ENCODE assay signal across 17 mouse cellular contexts in the genomic region with DNA sequence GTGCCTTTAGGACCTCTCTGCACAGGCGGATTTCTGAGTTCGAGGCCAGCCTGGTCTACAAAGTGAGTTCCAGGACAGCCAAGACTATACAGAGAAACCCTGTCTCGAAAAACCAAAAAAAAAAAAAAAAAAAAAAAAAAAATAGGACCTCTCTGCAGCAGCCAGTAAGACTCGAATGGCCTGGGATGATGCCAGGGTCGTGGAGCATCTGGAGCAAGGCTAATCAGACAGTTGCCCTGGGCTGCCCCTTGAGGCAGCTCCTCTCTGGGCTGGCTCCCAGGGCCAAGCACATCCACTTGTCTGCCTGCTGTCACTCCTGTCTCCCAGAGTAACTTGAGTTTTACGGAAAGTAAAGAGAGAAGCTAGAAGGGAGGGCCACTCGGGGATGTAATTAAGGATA. TPM values are rescaled to one million over a fixed set of nuclear protein-coding genes. Genes with fewer than 3 reads are reported as not detected.
A peak's percentile ranks its signal among the peaks of the same experiment; 100 is the strongest.
DNase-seq lines count a peak whose midpoint lies in the region; ATAC-seq and TF ChIP-seq lines count a peak whose summit lies in the region.
"Had no signal": no experiment of that assay in that cellular context is flagged by ENCODE, and none has a peak within 500 bp of the region (broad histone marks: within the 10 kb centered on the region; RNA-seq: fewer than 3 reads in every experiment).

No protein-coding gene starts in this region.

- peaks cover 9% of the 10 kb centered on the region for H3K79me2 ChIP-seq in MEL (ENCODE audit: control insufficient read depth, insufficient read depth, low read length, poor library complexity)

- no peaks in the 10 kb centered on the region for H3K9me3 ChIP-seq in liver, embryonic 11.5 days (ENCODE audit: control insufficient read depth, low read length)
- H3K9me3 ChIP-seq in MEL (replicated peaks; ENCODE audit: insufficient read depth, low read length): no peaks in the 10 kb centered on the region
- H3K9me3 ChIP-seq in liver, embryonic 12.5 days (replicated peaks): no peaks in the 10 kb centered on the region
- no peaks in the 10 kb centered on the region for H3K9me3 ChIP-seq in forebrain, embryonic 15.5 days
- H3K9me3 ChIP-seq: G1E; midbrain, embryonic 10.5 days had no signal

- H3K4me1 ChIP-seq in liver, embryonic 11.5 days (replicated peaks; ENCODE audit: control insufficient read depth, insufficient read depth, low read length): peaks cover 42% of the 10 kb centered on the region
- H3K4me1 ChIP-seq in MEL (ENCODE audit: control insufficient read depth in 1 of 2, insufficient read depth in 2 of 2, low read length in 2 of 2): peaks cover 23 to 42% of the 10 kb centered on the region in 2 experiments
- H3K4me1 ChIP-seq in liver, embryonic 12.5 days: peaks cover 70% of the 10 kb centered on the region
- H3K4me1 ChIP-seq in forebrain, embryonic 15.5 days: no peaks in the 10 kb centered on the region
- H3K4me1 ChIP-seq: midbrain, embryonic 10.5 days had no signal

- no peak overlapping the region for H3K4me2 ChIP-seq in liver, embryonic 11.5 days
- H3K4me2 ChIP-seq in liver, embryonic 12.5 days: no peak overlapping the region
- H3K4me2 ChIP-seq in forebrain, embryonic 15.5 days (replicated peaks): no peak overlapping the region
- H3K4me2 ChIP-seq: lung, embryonic 14.5 days had no signal

- WGBS in liver, embryonic 11.5 days: 78% methylated on average over 7 of the region's 7 CpGs
- 67% methylated on average over 7 of the region's 7 CpGs for WGBS in liver, embryonic 12.5 days (ENCODE audit: insufficient replicate concordance)
- WGBS in forebrain, embryonic 15.5 days: 82% methylated on average over 7 of the region's 7 CpGs

- no peak for TF ChIP-seq RAD21 in MEL (IDR thresholded peaks at IDR 0.05; ENCODE audit: low read depth, low read length)

- H3K4me3 ChIP-seq in liver, embryonic 11.5 days (ENCODE audit: low read depth, low read length): no peak overlapping the region
- H3K4me3 ChIP-seq in MEL (ENCODE audit: control insufficient read depth in 1 of 2, insufficient read depth in 1 of 2, low read depth in 2 of 2, low read length in 2 of 2): no peak overlapping the region
- no peak overlapping the region for H3K4me3 ChIP-seq in liver, embryonic 12.5 days
- H3K4me3 ChIP-seq in forebrain, embryonic 15.5 days: no peak overlapping the region
- H3K4me3 ChIP-seq: erythroblast, embryonic 14.5 days; heart, adult 2 months; midbrain, embryonic 10.5 days had no signal

- TF ChIP-seq CTCF in MEL (IDR thresholded peaks at IDR 0.05 in 2 of 3, conservative IDR thresholded peaks at IDR 0.05 in 1 of 3; ENCODE audit: control insufficient read depth in 1 of 3, insufficient read depth in 1 of 3, low read depth in 2 of 3, low read length in 3 of 3, poor library complexity in 1 of 3, severe bottlenecking in 1 of 3): no peak

- H3K27ac ChIP-seq in liver, embryonic 11.5 days (ENCODE audit: low read depth, low read length): 0 out of 2 replicates have a peak overlapping the region, but pooled peaks have one; percentile 19
- H3K27ac ChIP-seq in MEL (ENCODE audit: control insufficient read depth, low read depth, low read length): peak overlapping the region; percentile 83
- H3K27ac ChIP-seq in liver, embryonic 12.5 days: peak overlapping the region; percentile 33; the same call in 1 of the 2 replicates
- H3K27ac ChIP-seq in forebrain, embryonic 15.5 days (replicated peaks): no peak overlapping the region
- H3K27ac ChIP-seq: heart, adult 2 months; midbrain, embryonic 10.5 days had no signal

- H3K36me3 ChIP-seq in liver, embryonic 11.5 days (ENCODE audit: control insufficient read depth, insufficient read depth, low read length): no peaks in the 10 kb centered on the region
- peaks cover 0 to 57% of the 10 kb centered on the region in 2 experiments; a peak in 2 of 4 replicates for H3K36me3 ChIP-seq in MEL (ENCODE audit: control insufficient read depth in 1 of 2, insufficient read depth in 2 of 2, low read length in 2 of 2)
- peaks cover 20% of the 10 kb centered on the region; the same call in 1 of the 2 replicates for H3K36me3 ChIP-seq in liver, embryonic 12.5 days
- H3K36me3 ChIP-seq in forebrain, embryonic 15.5 days: no peaks in the 10 kb centered on the region
- H3K36me3 ChIP-seq: midbrain, embryonic 10.5 days had no signal

- no peak for TF ChIP-seq POLR2A in MEL (IDR thresholded peaks at IDR 0.05; ENCODE audit: control insufficient read depth in 1 of 2, insufficient read depth in 1 of 2, low read depth in 1 of 2, low read length in 2 of 2, poor library complexity in 1 of 2)

- no peak overlapping the region for H3K9ac ChIP-seq in liver, embryonic 11.5 days (ENCODE audit: low read depth, low read length)
- H3K9ac ChIP-seq in MEL (ENCODE audit: control insufficient read depth, low read depth, low read length, poor library complexity, severe bottlenecking): peak overlapping the region; percentile 47
- H3K9ac ChIP-seq in liver, embryonic 12.5 days: no peak overlapping the region
- H3K9ac ChIP-seq in forebrain, embryonic 15.5 days (replicated peaks): no peak overlapping the region
- H3K9ac ChIP-seq: lung, embryonic 14.5 days had no signal

- no peaks in the 10 kb centered on the region for H3K27me3 ChIP-seq in liver, embryonic 11.5 days (replicated peaks; ENCODE audit: control insufficient read depth, insufficient read depth, low read length)
- H3K27me3 ChIP-seq in MEL (ENCODE audit: control insufficient read depth in 1 of 2, insufficient read depth in 2 of 2, low read length in 2 of 2): no peaks in the 10 kb centered on the region
- H3K27me3 ChIP-seq in liver, embryonic 12.5 days (replicated peaks): no peaks in the 10 kb centered on the region
- no peaks in the 10 kb centered on the region for H3K27me3 ChIP-seq in forebrain, embryonic 15.5 days

- peak; percentile 24 for DNase-seq in gastrocnemius, adult 18-20 months (ENCODE audit: low spot score)
- no peak for DNase-seq in gastrocnemius, postnatal 25 days
- no peak for DNase-seq in liver, embryonic 11.5 days (ENCODE audit: low spot score)
- DNase-seq in liver: no peak
- DNase-seq in MEL (ENCODE audit: low read depth, low spot score): peak; percentile 45
- DNase-seq: B cell, adult 2 months; cerebellum, adult 9-10 months; heart, adult 2 months; layer of hippocampus, postnatal 36 days; lung, embryonic 14.5 days; spleen, adult 18-20 months had no signal

- no peak for TF ChIP-seq EP300 in MEL (IDR thresholded peaks at IDR 0.05; ENCODE audit: low read depth in 1 of 2, low read length in 2 of 2)

- no peak for ATAC-seq in liver, embryonic 11.5 days (replicated peaks; ENCODE audit: low FRiP score)
- no peak for ATAC-seq in liver, embryonic 12.5 days
- no peak for ATAC-seq in erythroid progenitor cell, adult 5-6 weeks (replicated peaks; ENCODE audit: low FRiP score, poor library complexity, severe bottlenecking)
- no peak for ATAC-seq in forebrain, embryonic 15.5 days (replicated peaks)

TF ChIP-seq in MEL, 35 proteins besides CTCF, POLR2A, EP300 and RAD21:
- TF ChIP-seq MAZ (IDR thresholded peaks at IDR 0.05; ENCODE audit: low read depth, low read length) (no peak), TAL1 (IDR thresholded peaks at IDR 0.05; ENCODE audit: low read length) (no peak), USF2 (IDR thresholded peaks at IDR 0.05; ENCODE audit: borderline replicate concordance in 1 of 2, insufficient read depth in 1 of 2, low read depth in 1 of 2, low read length in 2 of 2) (no peak), ZNF384 (IDR thresholded peaks at IDR 0.05; ENCODE audit: low read depth, low read length) (peak; percentile 88)

RNA-seq across cellular contexts. Expression of a gene that starts 24.9 kb away (rescaled TPM):
- 1 to 10 TPM; 3.9 to 4.1 TPM for total RNA-seq in gastrocnemius, adult 18-20 months (2021)
- total RNA-seq in gastrocnemius, postnatal 25 days (2021): 1 to 10 TPM; 1.9 to 5.3 TPM
- polyA plus RNA-seq in liver, embryonic 11.5 days (2014; fragmentation: Nextera tagmentation; extraction: Ambion mirVana): 30.8 and 31.0 TPM in 2 replicates
- total RNA-seq in MEL (2012; rRNA removed): 69.4 and 73.0 TPM in 2 replicates
- polyA plus RNA-seq in MEL (2012; ENCODE audit: insufficient read depth in 1 of 2, insufficient read length in 2 of 2, low read depth in 1 of 2, low replicate concordance in 2 of 2, missing spikeins in 1 of 2): 10 to 100 TPM in 1 of 2 experiments, not detected in 1; 71.3 TPM
- 16.0 and 17.1 TPM in 2 replicates for polyA plus RNA-seq in liver, embryonic 12.5 days (2016; fragmentation: Nextera tagmentation; extraction: Ambion mirVana)
- 23.1 and 27.0 TPM in 2 replicates for total RNA-seq in erythroid progenitor cell, adult 5-6 weeks (2015; ENCODE audit: low replicate concordance)
- total RNA-seq in erythroid progenitor cell, adult 5-6 weeks (2017; ENCODE audit: low replicate concordance): 15.1 TPM in 2 replicates
- 3.9 and 5.1 TPM in 2 replicates for polyA plus RNA-seq in forebrain, embryonic 15.5 days (2015; fragmentation: Nextera tagmentation; extraction: Ambion mirVana)

Comparison
In these comparisons a context has a peak if more than half of its experiments do, and no peak if none do; other contexts are left out.
1. DNase-seq: peak in gastrocnemius, adult 18-20 months (single experiment) and MEL (single experiment); none in gastrocnemius, postnatal 25 days (single experiment), liver, embryonic 11.5 days (single experiment) and liver (single experiment).